In genomic region chr12:73525254-73525885, GRCm38 (mm10) we compare ENCODE assay signal across 22 mouse cellular contexts. TPM values are rescaled to one million over a fixed set of nuclear protein-coding genes. Genes with fewer than 3 reads are reported as not detected.
A peak's percentile ranks its signal among the peaks of the same experiment; 100 is the strongest.
DNase-seq lines count a peak whose midpoint lies in the region; ATAC-seq and TF ChIP-seq lines count a peak whose summit lies in the region.
"Had no signal": no experiment of that assay in that cellular context is flagged by ENCODE, and none has a peak within 500 bp of the region (broad histone marks: within the 10 kb centered on the region; RNA-seq: fewer than 3 reads in every experiment).

No protein-coding gene starts in this region.

- no peak overlapping the region for H3K4me2 ChIP-seq in forebrain, postnatal 0 days (ENCODE audit: low read depth)
- H3K4me2 ChIP-seq in forebrain, embryonic 11.5 days (ENCODE audit: low read depth, low read length, severe bottlenecking): no peak overlapping the region
- H3K4me2 ChIP-seq: heart, embryonic 13.5 days; hindbrain, embryonic 12.5 days; midbrain, embryonic 11.5 days had no signal

- no peak for TF ChIP-seq CTCF in forebrain, postnatal 0 days (IDR thresholded peaks at IDR 0.05; ENCODE audit: low read depth)
- TF ChIP-seq CTCF in brain, embryonic 14.5 days (IDR thresholded peaks at IDR 0.05; ENCODE audit: borderline replicate concordance, extremely low read depth, insufficient read depth, insufficient read length): no peak
- no peak for TF ChIP-seq CTCF in lung, adult 2 months (IDR thresholded peaks at IDR 0.05; ENCODE audit: insufficient read depth, low read length)

- no peak overlapping the region for H3K9ac ChIP-seq in forebrain, postnatal 0 days
- no peak overlapping the region for H3K9ac ChIP-seq in forebrain, embryonic 11.5 days (ENCODE audit: low read length)
- H3K9ac ChIP-seq: heart, embryonic 13.5 days; hindbrain, embryonic 12.5 days had no signal

- ATAC-seq in forebrain, postnatal 0 days: peak; percentile 43; the same call in 1 of the 2 replicates
- no peak for ATAC-seq in forebrain, embryonic 11.5 days (replicated peaks; ENCODE audit: low FRiP score)
- ATAC-seq: lung, postnatal 0 days had no signal

- no peaks in the 10 kb centered on the region for H3K36me3 ChIP-seq in forebrain, postnatal 0 days (ENCODE audit: insufficient read depth)
- no peaks in the 10 kb centered on the region for H3K36me3 ChIP-seq in forebrain, embryonic 11.5 days (ENCODE audit: control insufficient read depth, insufficient read depth, low read length)
- H3K36me3 ChIP-seq: heart, embryonic 13.5 days; hindbrain, embryonic 12.5 days had no signal

- no peak for TF ChIP-seq POLR2A in brain, embryonic 14.5 days (IDR thresholded peaks at IDR 0.05; ENCODE audit: borderline replicate concordance, extremely low read depth, insufficient read depth, insufficient read length, poor library complexity, severe bottlenecking)
- no peak for TF ChIP-seq POLR2A in lung, adult 2 months (IDR thresholded peaks at IDR 0.05; ENCODE audit: borderline replicate concordance, extremely low read depth, low read depth, low read length)

- no peak for DNase-seq in forebrain, postnatal 0 days
- DNase-seq in forebrain, embryonic 11.5 days (ENCODE audit: low spot score): no peak
- DNase-seq in Muller cell, postnatal 12 days (ENCODE audit: inconsistent ontology term): peak; percentile 89
- DNase-seq in brain, embryonic 14.5 days (ENCODE audit: low read depth): peak; percentile 39
- peak; percentile 36 for DNase-seq in retina, embryonic 14.5 days (ENCODE audit: low spot score)
- DNase-seq in lung, adult 2 months: no peak
- DNase-seq in right cerebral cortex, postnatal 36 days (ENCODE audit: low spot score in 2 of 2): no peak
- DNase-seq: adrenal gland, postnatal 10 days; cerebellum, adult 9-10 months; gastrocnemius, adult 2 months; heart, postnatal 14 days; kidney, adult 18-20 months; right cerebral cortex, postnatal 14 days; spleen, adult 18-20 months had no signal

- H3K4me1 ChIP-seq in forebrain, postnatal 0 days (ENCODE audit: insufficient read depth): no peaks in the 10 kb centered on the region
- H3K4me1 ChIP-seq in forebrain, embryonic 11.5 days (replicated peaks; ENCODE audit: control insufficient read depth, insufficient read depth, low read length): no peaks in the 10 kb centered on the region
- H3K4me1 ChIP-seq in lung, adult 2 months (ENCODE audit: control insufficient read depth, insufficient read depth, low read length): no peaks in the 10 kb centered on the region

- no peaks in the 10 kb centered on the region for H3K27me3 ChIP-seq in forebrain, postnatal 0 days (ENCODE audit: insufficient read depth, low read length)
- no peaks in the 10 kb centered on the region for H3K27me3 ChIP-seq in forebrain, embryonic 11.5 days (ENCODE audit: control insufficient read depth, insufficient read depth, low read length)

- no peaks in the 10 kb centered on the region for H3K9me3 ChIP-seq in forebrain, postnatal 0 days (ENCODE audit: low read length)
- no peaks in the 10 kb centered on the region for H3K9me3 ChIP-seq in forebrain, embryonic 11.5 days (ENCODE audit: control insufficient read depth, low read length)
- H3K9me3 ChIP-seq: heart, embryonic 13.5 days; hindbrain, embryonic 12.5 days had no signal

- no peak overlapping the region for H3K4me3 ChIP-seq in forebrain, postnatal 0 days (ENCODE audit: low read depth, low read length)
- H3K4me3 ChIP-seq in forebrain, embryonic 11.5 days (ENCODE audit: low read depth, low read length): no peak overlapping the region
- no peak overlapping the region for H3K4me3 ChIP-seq in lung, adult 2 months (replicated peaks; ENCODE audit: extremely low read depth, low read depth, low read length)
- H3K4me3 ChIP-seq: gastrocnemius, adult 2 months; heart, embryonic 13.5 days; hindbrain, embryonic 12.5 days; left cerebral cortex, adult 2 months had no signal

- H3K27ac ChIP-seq in forebrain, postnatal 0 days (ENCODE audit: low read depth, low read length): no peak overlapping the region
- H3K27ac ChIP-seq in forebrain, embryonic 11.5 days (ENCODE audit: low read depth, low read length): no peak overlapping the region
- H3K27ac ChIP-seq: gastrocnemius, adult 2 months; heart, embryonic 13.5 days; hindbrain, embryonic 12.5 days; left cerebral cortex, adult 2 months had no signal

- 38% methylated on average over 8 of the region's 8 CpGs for whole genome bisulfite sequencing in forebrain, postnatal 0 days
- 55% methylated on average over 8 of the region's 8 CpGs for WGBS in forebrain, embryonic 11.5 days
- WGBS in lung, adult 2 months: 66% methylated on average over 8 of the region's 8 CpGs

RNA-seq across cellular contexts. Expression of gene Tmem30b, which starts 20.8 kb away (rescaled TPM):
- 0.23 and 0.43 TPM in 2 replicates for total RNA-seq in forebrain, postnatal 0 days (2014; rRNA removed)
- 0.23 and 0.34 TPM in 2 replicates for polyA plus RNA-seq in forebrain, postnatal 0 days (2015; fragmentation: Nextera tagmentation; extraction: Ambion mirVana)
- 2.4 and 3.4 TPM in 2 replicates for polyA plus RNA-seq in forebrain, embryonic 11.5 days (2014; fragmentation: Nextera tagmentation; extraction: Ambion mirVana)
- polyA plus RNA-seq in brain, embryonic 14.5 days (2012; rRNA removed): 0.32 and 0.37 TPM in 2 replicates
- polyA plus RNA-seq in lung, adult 2 months (2012; rRNA removed): 15.5 and 18.4 TPM in 2 replicates
- total RNA-seq: MEL; neutrophil, adult 5-6 weeks had no signal
- polyA plus RNA-seq: C2C12 had no signal

RNA-seq across cellular contexts. Expression of gene Prkch, which starts 59.2 kb away (rescaled TPM):
- total RNA-seq in forebrain, postnatal 0 days (2014; rRNA removed): 15.1 and 16.7 TPM in 2 replicates
- 8.4 and 10.4 TPM in 2 replicates for polyA plus RNA-seq in forebrain, postnatal 0 days (2015; fragmentation: Nextera tagmentation; extraction: Ambion mirVana)
- 5.6 and 6.9 TPM in 2 replicates for polyA plus RNA-seq in forebrain, embryonic 11.5 days (2014; fragmentation: Nextera tagmentation; extraction: Ambion mirVana)
- 4.7 and 7.7 TPM in 2 replicates for polyA plus RNA-seq in brain, embryonic 14.5 days (2012; rRNA removed)
- 39.2 and 41.8 TPM in 2 replicates for polyA plus RNA-seq in lung, adult 2 months (2012; rRNA removed)
- total RNA-seq: MEL had no signal

Comparison
In these comparisons a context has a peak if more than half of its experiments do, and no peak if none do; other contexts are left out.
1. DNase-seq: peak in Muller cell, postnatal 12 days (single experiment), brain, embryonic 14.5 days (single experiment) and retina, embryonic 14.5 days (single experiment); none in forebrain, postnatal 0 days (single experiment), forebrain, embryonic 11.5 days (single experiment), lung, adult 2 months (single experiment) and right cerebral cortex, postnatal 36 days (0 of 2).